Mouse (Mus musculus) forebrain, embryonic 12.5 days (tissue): Measurements from ENCODE around the gene Limk2. TPM values are rescaled to one million over a fixed set of nuclear protein-coding genes. Genes with fewer than 3 reads are reported as not detected.

Experiments
- ATAC-seq: fragments of 200-750 bp; cut with Nextera tagmentation; 2 replicates; pipeline ENCODE4 v1.8.0; 2017; ENCODE audit warnings: moderate TSS enrichment; ENCODE audit not compliant: low FRiP score
- H3K27ac ChIP-seq: fragments of 300-500 bp; sonication (generic); 2 replicates; pipeline ENCODE4 v1.5.1; 2016; ENCODE audit warnings: mild to moderate bottlenecking
- H3K27me3 ChIP-seq: fragments of 300-500 bp; sonication (generic); 2 replicates; pipeline ENCODE4 v1.6.1; 2016; ENCODE audit warnings: mild to moderate bottlenecking
- H3K36me3 ChIP-seq: fragments of 300-500 bp; sonication (generic); replicated peaks from 2 replicates; pipeline ENCODE4 v1.6.1; 2016; ENCODE audit warnings: mild to moderate bottlenecking
- H3K4me1 ChIP-seq: fragments of 300-500 bp; sonication (generic); 2 replicates; pipeline ENCODE4 v1.6.1; 2016
- H3K4me2 ChIP-seq: fragments of 300-500 bp; sonication (generic); 2 replicates; pipeline ENCODE4 v1.6.1; 2016; ENCODE audit warnings: mild to moderate bottlenecking, moderate library complexity
- H3K4me3 ChIP-seq: fragments of 300-500 bp; sonication (generic); replicated peaks from 2 replicates; pipeline ENCODE4 v1.5.1; 2016; ENCODE audit warnings: mild to moderate bottlenecking
- H3K9ac ChIP-seq: fragments of 300-500 bp; sonication (generic); 2 replicates; pipeline ENCODE4 v1.6.1; 2016; ENCODE audit warnings: mild to moderate bottlenecking
- H3K9me3 ChIP-seq: fragments of 300-500 bp; sonication (generic); 2 replicates; pipeline ENCODE4 v1.6.1; 2016
- WGBS: fragments of 180-500 bp; shearing (Covaris S2); methylation state at CpG from one replicate; pipeline ENCODE4 v1.1.7; 2016; 5-methylcytosine and 5-hydroxymethylcytosine counted together
- polyA plus RNA-seq: library from polyadenylated mRNA; unstranded; fragments of >200 nt; fragmentation: Nextera tagmentation; extraction: Ambion mirVana; gene quantifications from 2 replicates; pipeline ENCODE4 v1.2.1, GENCODE M21; 2016

The Limk2 gene
- polyA plus RNA-seq, 1 experiment from 2014 or later, result 79.4 TPM

DNA sequence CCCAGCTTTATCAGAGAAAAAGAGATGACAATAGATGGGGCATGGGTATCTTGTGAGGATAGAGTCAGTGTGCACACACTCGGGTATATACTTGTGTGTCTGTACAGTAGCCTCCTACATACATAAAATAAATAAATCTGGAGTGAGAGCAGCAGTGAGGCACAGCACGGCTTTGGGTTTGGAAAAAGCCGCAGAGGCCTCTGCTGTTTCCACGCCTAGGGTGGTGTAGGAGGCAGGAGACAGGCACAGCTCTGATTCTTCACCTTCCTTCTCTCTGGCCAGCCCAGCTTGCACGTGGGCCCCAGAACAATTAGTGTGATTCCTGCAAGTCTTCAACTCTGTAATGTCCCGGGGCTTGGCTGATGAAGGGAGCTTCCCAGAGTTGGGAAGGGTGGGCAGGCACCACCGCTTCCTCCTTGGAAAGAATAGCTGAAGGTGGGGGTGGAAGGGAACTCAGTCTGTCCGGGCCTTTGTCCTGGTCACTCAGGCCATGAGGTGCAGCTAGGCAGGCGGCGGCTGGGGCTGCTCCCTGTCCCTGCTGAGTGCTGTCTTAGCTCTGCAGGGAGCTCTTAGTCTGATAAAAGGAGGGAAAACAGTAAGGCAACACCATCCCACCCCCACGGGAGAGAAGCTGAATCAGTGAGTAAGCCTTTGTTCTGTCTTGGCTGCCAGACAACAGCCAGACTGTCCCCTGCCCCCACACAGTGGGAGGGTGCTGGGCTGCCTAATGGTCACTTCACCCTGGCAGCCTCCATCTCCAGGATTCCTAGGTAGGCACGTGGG, 71.6 kb downstream of the Limk2 start:
- Histone ChIP-seq H3K27ac (peak overlapping the region; percentile 83), H3K36me3 (peaks cover 9% of the 10 kb centered on the region), H3K9ac (peak overlapping the region; percentile 33; the same call in 1 of the 2 replicates), H3K4me1 (peaks cover 30% of the 10 kb centered on the region), H3K4me3 (no peak overlapping the region), H3K4me2 (peak overlapping the region; percentile 22), H3K27me3 (no peaks in the 10 kb centered on the region; the same call in 1 of the 2 replicates), H3K9me3 (no peaks in the 10 kb centered on the region)
- WGBS, result 6% methylated on average over 12 of the region's 12 CpGs
- peak; percentile 70 for ATAC-seq

DNA sequence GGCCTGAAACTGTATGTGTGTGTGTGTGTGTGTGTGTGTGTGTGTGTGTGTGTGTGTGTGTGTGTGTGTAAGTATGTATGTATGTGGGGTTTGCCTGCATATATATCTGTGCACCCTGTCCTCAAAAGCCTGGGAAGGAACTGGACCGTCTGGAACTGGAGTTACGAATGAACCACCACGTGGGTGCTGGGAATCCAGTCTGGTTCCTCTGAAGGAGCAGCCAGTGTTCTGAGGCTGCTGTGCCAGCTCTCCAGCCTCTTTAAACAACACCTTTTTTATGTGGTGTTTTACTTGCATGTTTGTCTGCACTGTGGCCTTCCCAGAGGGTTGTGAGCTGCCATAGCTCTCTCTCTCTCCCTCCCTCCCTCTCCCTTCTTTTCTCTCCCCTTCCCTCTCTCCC, 72.4 kb downstream of the Limk2 start:
- Histone ChIP-seq H3K4me3 (no peak overlapping the region), H3K36me3 (peaks cover 2% of the 10 kb centered on the region), H3K9me3 (no peaks in the 10 kb centered on the region), H3K9ac (no peak overlapping the region), H3K4me1 (peaks cover 35% of the 10 kb centered on the region), H3K27ac (no peak overlapping the region), H3K27me3 (peaks cover 3% of the 10 kb centered on the region; the same call in 1 of the 2 replicates), H3K4me2 (no peak overlapping the region)
- 79% methylated on average over 3 of the region's 3 CpGs for WGBS
- ATAC-seq, result no peak

DNA sequence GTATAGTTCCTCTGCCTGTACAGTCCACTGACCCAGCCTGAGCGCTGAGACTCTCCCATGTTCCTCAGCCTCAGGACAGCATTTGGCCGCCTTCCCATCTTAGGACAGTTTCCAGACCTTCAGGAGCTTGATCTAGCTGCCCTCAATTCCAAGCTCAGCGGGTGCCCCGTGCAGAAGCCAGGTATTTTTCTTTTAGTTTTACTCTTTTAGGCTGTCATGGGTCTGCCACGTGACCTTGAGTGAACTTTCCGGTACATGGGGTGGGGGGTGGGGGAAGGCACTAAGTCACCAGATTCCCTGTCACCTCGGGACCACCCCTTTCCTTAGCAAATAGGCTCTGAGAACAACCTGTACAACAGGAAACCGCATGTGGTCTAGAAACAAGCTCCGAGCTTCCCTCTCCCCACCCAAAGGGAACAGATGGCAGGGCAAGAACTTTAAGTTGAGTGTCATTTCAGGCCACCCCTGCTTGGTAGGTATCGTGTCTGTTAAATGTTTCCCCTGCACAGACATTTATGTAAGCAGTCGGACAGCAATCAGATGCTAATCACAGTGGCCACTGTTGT, 73.3 kb downstream of the Limk2 start:
- Histone ChIP-seq H3K4me1 (peaks cover 43% of the 10 kb centered on the region), H3K36me3 (no peaks in the 10 kb centered on the region), H3K9ac (no peak overlapping the region), H3K27ac (no peak overlapping the region), H3K9me3 (no peaks in the 10 kb centered on the region), H3K4me3 (no peak overlapping the region), H3K4me2 (no peak overlapping the region), H3K27me3 (peaks cover 6% of the 10 kb centered on the region; the same call in 1 of the 2 replicates)
- ATAC-seq, result no peak
- 53% methylated on average over 11 of the region's 11 CpGs for WGBS

DNA sequence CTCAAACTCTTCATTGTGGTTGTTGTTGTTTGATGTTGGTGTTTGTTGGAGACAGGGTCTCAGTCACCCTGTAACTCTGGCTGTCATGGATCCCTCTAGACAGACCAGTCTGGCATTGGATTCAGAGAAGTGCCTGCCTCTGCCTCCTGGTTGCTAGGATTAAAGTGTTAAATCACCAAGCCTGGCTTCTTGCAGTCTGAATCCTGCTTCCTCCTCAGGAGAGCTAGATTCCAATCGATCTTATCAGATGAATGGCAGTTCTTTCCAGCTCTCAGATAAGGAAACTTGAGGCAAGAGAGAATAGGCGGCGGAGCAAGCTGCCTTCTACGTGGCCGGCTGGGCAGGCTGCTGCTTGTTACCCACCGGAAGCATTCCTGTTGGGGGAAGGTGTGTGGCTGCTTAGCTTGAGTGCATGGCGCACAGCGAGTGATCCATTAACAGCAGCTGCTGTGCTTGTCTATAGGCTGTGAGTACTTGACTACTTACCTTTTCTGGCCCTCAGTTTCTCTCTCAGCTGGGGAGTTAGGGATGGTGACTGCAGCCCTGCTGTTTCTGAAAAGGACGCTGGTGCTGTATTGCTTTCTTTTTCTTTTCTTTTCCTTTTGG, 74.2 kb downstream of the Limk2 start:
- H3K27me3 ChIP-seq, result peaks cover 6% of the 10 kb centered on the region; the same call in 1 of the 2 replicates
- no peaks in the 10 kb centered on the region for H3K36me3 ChIP-seq
- no peak overlapping the region for H3K9ac ChIP-seq
- H3K4me1 ChIP-seq, result peaks cover 48% of the 10 kb centered on the region
- H3K9me3 ChIP-seq, result no peaks in the 10 kb centered on the region
- ATAC-seq, result no peak
- no peak overlapping the region for H3K27ac ChIP-seq
- 50% methylated on average over 9 of the region's 9 CpGs for WGBS
- H3K4me3 ChIP-seq, result no peak overlapping the region
- H3K4me2 ChIP-seq, result no peak overlapping the region

DNA sequence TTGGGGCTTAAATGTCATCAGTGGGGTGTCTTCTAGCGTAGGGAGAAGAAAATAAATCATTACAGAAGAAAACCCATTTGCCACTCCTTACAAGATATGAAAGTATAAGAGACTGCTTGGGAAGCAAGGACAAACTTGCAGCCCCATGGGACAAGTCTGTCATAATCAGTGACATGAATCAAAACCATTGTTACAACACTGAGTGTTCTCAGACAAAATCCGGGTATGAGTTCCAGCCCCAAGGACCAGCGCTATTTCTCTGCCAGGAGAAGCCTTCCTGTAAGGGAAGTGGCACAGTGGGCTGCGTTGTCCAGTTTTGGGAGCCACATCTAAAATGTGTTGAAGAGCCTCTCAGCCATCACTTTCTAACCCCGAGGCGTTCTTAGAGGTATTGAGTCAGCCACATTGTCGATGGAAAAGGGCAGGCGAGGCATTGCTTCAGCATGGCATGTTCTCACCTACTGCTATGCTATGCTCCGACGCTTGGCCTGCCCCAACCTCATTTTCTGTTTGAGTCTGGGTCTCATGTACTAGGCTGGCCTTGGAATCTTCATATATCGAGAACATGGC, 74.8 kb downstream of the Limk2 start:
- no peaks in the 10 kb centered on the region for H3K36me3 ChIP-seq
- peaks cover 48% of the 10 kb centered on the region for H3K4me1 ChIP-seq
- no peak overlapping the region for H3K27ac ChIP-seq
- ATAC-seq, result no peak
- H3K9me3 ChIP-seq, result no peaks in the 10 kb centered on the region
- 89% methylated on average over 11 of the region's 11 CpGs for whole genome bisulfite sequencing
- no peak overlapping the region for H3K4me2 ChIP-seq
- no peak overlapping the region for H3K4me3 ChIP-seq
- H3K27me3 ChIP-seq, result peaks cover 10% of the 10 kb centered on the region
- H3K9ac ChIP-seq, result no peak overlapping the region

DNA sequence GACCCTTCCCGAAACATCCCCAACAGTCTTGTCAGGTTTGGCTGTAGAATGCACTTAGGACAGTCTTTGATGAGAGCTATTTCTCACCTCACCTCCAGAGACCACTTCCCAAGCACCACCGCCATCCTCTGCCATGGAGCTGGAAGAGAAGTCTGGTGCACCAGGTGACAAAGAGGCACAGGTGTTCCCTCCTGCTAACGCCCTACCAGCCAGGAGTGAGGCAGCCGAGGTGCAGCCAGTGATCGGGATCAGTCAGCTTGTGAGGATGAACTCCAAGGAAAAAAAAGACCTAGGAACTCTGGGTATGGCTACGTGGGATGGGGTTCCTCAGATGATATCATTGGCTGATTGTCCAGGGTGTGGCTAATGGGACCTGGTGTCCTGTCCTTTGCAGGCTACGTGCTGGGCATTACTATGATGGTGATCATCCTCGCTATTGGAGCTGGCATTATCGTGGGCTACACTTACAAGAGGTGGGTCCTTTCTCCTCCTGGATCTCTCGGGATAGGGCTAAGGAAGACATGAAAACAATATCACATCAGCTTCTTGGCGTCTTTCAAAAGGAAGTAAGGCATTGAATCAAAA, 75.8 kb downstream of the Limk2 start:
- no peak overlapping the region for H3K9ac ChIP-seq

DNA sequence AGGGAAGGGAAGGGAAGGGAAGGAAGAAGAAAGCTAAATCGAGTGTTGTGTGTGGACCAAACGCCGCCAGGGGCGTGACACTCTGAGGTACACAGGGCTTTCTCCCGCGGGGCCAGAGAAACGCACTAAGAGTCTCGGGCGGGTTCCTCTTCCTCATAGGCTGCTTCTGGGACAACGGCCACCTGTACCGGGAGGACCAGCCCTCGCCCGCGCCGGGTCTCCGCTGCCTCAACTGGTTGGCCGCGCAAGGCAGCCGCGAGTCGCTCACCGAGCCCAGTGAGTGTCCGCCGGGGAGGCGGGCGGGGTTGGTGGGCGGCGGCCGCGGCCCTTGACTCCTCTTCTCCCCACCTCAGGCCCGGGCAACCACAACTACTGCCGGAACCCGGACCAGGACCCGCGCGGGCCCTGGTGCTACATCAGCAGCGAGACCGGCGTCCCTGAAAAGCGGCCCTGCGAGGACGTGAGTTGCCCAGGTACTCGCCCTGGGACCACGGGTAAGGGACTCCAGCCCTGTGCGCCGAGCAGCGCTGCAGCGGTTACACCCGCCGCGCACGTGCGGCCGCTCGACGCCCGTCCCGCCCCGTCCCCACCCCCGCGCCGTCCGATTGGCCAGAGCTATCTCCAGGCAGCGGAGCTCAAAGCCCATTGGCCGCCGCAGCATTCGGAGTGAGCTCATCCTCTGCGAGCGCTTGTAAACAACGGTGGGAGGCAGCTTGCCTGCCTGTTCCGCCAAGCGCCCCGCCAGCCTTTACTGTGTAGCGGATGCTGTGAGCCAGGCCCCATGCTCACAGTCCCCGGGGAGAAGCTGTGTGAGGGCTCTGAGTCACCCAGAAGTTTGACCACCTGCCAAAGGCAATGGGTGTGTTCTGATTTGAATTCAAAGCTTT, 77.0 kb downstream of the Limk2 start:
- peak; percentile 98 for ATAC-seq
- Histone ChIP-seq H3K9ac (peak overlapping the region; percentile 63), H3K4me3 (peak overlapping the region; percentile 49), H3K4me1 (peaks cover 38% of the 10 kb centered on the region), H3K36me3 (no peaks in the 10 kb centered on the region), H3K27me3 (peaks cover 11% of the 10 kb centered on the region), H3K4me2 (peak overlapping the region; percentile 97), H3K27ac (peak overlapping the region; percentile 6; the same call in 1 of the 2 replicates), H3K9me3 (no peaks in the 10 kb centered on the region)
- whole genome bisulfite sequencing, result under 1% methylated on average over 75 of the region's 75 CpGs

More for the DNA sequence above, 75.8 kb downstream of the Limk2 start:
- Histone ChIP-seq H3K4me1 (peaks cover 48% of the 10 kb centered on the region), H3K9me3 (no peaks in the 10 kb centered on the region), H3K27me3 (peaks cover 11% of the 10 kb centered on the region), H3K4me3 (no peak overlapping the region), H3K4me2 (no peak overlapping the region), H3K27ac (no peak overlapping the region), H3K36me3 (no peaks in the 10 kb centered on the region)
- WGBS, result 88% methylated on average over 11 of the region's 11 CpGs
- ATAC-seq, result no peak

DNA sequence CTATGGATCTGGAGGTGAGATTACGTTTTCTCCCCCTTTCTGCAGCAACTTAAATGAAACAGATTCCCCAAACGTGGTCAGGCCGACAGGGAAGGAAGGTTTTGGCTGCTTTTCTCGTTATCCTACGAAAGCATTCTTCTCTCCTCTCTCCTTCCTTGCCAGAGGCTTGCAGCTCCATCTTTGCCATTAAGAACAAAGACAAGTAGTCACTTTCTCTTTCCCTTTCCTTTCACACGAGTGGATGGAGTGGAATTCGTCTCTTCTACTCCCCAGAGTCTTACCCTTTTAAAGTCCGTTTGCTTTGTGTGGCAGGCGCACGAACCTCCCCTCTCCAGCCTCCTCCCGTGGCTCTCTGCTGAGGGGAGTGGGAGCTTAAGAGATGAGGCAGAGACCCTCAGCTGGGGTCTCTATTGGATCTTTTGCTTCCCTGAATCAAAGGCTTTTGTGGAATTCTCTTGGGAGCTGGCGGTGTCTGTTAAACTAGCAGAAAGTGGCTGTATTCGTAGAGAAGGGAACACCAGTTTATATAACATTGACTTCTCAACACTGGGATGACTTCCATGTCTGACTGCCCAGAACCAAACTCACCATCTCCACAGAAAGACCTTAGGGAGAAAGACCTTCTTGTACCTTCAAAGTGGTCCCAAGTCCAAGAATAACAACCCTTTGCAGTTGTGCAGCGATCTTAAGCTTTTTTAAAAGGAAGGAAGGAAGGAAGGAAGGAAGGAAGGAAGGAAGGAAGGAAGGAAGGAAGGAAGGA, 77.8 kb downstream of the Limk2 start:
- H3K4me1 ChIP-seq, result peaks cover 30% of the 10 kb centered on the region
- peaks cover 11% of the 10 kb centered on the region for H3K27me3 ChIP-seq
- peak overlapping the region; percentile 97 for H3K4me2 ChIP-seq
- peak overlapping the region; percentile 63 for H3K9ac ChIP-seq
- H3K4me3 ChIP-seq, result peak overlapping the region; percentile 49
- no peak for ATAC-seq
- no peaks in the 10 kb centered on the region for H3K36me3 ChIP-seq
- under 1% methylated on average over 14 of the region's 14 CpGs for WGBS
- H3K27ac ChIP-seq, result peak overlapping the region; percentile 54; the same call in 1 of the 2 replicates
- no peaks in the 10 kb centered on the region for H3K9me3 ChIP-seq

DNA sequence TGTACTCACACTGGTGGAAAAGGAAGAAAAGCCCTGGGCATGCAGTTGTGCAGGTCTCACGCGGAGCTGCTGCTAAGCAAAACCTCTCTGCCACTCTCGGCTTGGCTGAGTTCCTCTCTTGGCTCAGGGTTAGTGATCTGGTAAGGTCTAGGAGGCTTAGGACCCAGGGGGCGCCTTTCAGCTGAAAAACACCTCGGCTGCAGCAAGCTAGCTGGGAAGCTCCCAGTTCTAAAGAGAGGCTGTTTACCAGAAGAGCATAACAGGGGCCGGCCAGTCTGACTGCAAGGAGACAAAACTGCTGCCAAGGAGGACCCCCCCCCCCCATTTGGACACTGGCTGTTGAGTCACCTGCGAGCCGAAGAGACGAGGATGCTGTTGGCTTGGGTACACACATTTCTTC, 78.4 kb downstream of the Limk2 start:
- Histone ChIP-seq H3K4me1 (peaks cover 24% of the 10 kb centered on the region), H3K9me3 (no peaks in the 10 kb centered on the region), H3K36me3 (no peaks in the 10 kb centered on the region), H3K27me3 (peaks cover 11% of the 10 kb centered on the region), H3K9ac (peak overlapping the region; percentile 63), H3K4me3 (peak overlapping the region; percentile 49), H3K4me2 (peak overlapping the region; percentile 97), H3K27ac (peak overlapping the region; percentile 54; the same call in 1 of the 2 replicates)
- 0% methylated on average over 9 of the region's 9 CpGs for WGBS
- ATAC-seq, result peak; percentile 18; the same call in 1 of the 2 replicates

DNA sequence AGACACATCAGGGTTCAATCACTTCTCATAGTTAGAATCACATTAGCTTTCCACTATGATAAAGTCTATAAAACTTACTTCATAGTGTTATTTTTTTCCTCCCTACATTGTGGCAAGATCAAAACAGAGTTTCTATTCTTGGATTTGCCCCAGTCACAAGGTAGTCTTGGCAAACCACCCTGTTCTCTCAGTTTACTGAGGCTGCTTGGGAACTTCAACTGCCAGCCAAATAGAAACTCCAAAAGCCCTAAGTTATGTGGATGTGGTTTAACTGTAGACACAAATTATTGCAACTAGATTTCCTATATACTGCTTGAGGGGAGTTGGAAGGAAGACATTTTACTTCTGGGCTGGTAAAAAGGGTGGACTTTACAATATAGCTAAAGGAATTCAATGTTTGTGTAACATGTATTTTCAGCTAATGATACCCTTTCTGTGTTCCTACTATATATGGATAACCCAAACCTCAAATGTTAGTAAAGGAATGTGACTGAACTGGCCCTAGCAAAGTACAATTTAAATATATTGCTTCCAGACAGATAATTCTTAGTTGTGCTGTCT, 79.0 kb downstream of the Limk2 start, which contains the start of gene Pik3ip1:
TSS of gene Pik3ip1 (plus strand) at position 511 of the 561 bp plus-strand sequence.
- peaks cover 11% of the 10 kb centered on the region for H3K27me3 ChIP-seq
- H3K4me1 ChIP-seq, result peaks cover 23% of the 10 kb centered on the region
- peak within 1 kb of the TSS; percentile 49 for H3K4me3 ChIP-seq
- ATAC-seq, result no peak
- H3K4me2 ChIP-seq, result peak within 1 kb of the TSS; percentile 97
- peak within 1 kb of the TSS; percentile 63 for H3K9ac ChIP-seq
- H3K9me3 ChIP-seq, result no peaks in the 10 kb centered on the region
- no peaks in the 10 kb centered on the region for H3K36me3 ChIP-seq
- peak within 1 kb of the TSS; percentile 54; the same call in 1 of the 2 replicates for H3K27ac ChIP-seq
